Mouse (Mus musculus) G1E (cell line): ENCODE measurements around the gene Chn2. TPM values are rescaled to one million over a fixed set of nuclear protein-coding genes. Genes with fewer than 3 reads are reported as not detected.
A peak's percentile ranks its signal among the peaks of the same experiment; 100 is the strongest.

Experiments
- ATAC-seq: 2 replicates; pipeline ENCODE4 v1.8.0; 2016; ENCODE audit warnings: mild to moderate bottlenecking; ENCODE audit not compliant: insufficient number of reproducible peaks, poor library complexity, low FRiP score, severe bottlenecking; ENCODE audit errors: extremely low read depth
- DNase-seq: peaks from one replicate; pipeline ENCODE4 v3.0.0; 2012; ENCODE audit warnings: low spot score
- H3K27me3 ChIP-seq: 2 replicates; pipeline ENCODE4 v1.6.1; 2012; ENCODE audit warnings: mild to moderate bottlenecking, low read length, inconsistent platforms; ENCODE audit not compliant: insufficient read depth
- H3K36me3 ChIP-seq: replicated peaks from 2 replicates; pipeline ENCODE3; 2012; ENCODE audit warnings: mild to moderate bottlenecking, inconsistent platforms
- H3K4me1 ChIP-seq: 2 replicates; pipeline ENCODE4 v1.6.1; 2012; ENCODE audit warnings: low read depth, low read length, inconsistent platforms, mixed read lengths; ENCODE audit not compliant: insufficient read depth
- H3K4me3 ChIP-seq: 2 replicates; pipeline ENCODE4 v1.5.1; 2012; ENCODE audit warnings: low read depth, mild to moderate bottlenecking, inconsistent platforms, low read length, moderate library complexity, mixed read lengths
- H3K9me3 ChIP-seq: replicated peaks from 2 replicates; pipeline ENCODE4 v1.6.1; 2012; ENCODE audit warnings: inconsistent platforms
- CTCF ChIP-seq: IDR thresholded peaks from 2 replicates; pipeline ENCODE4 v1.5.1; 2012; ENCODE audit warnings: low read depth, low read length, inconsistent platforms, mixed read lengths
- GATA1 ChIP-seq: IDR thresholded peaks from 2 replicates; pipeline ENCODE4 v1.6.1; 2012; ENCODE audit warnings: borderline replicate concordance, low read length, inconsistent platforms, mixed read lengths
- GATA2 ChIP-seq: IDR thresholded peaks from 2 replicates; pipeline ENCODE4 v1.6.1; 2012; ENCODE audit warnings: low read depth, low read length, inconsistent platforms, borderline replicate concordance
- POLR2AphosphoS5 ChIP-seq: IDR thresholded peaks from 2 replicates; pipeline ENCODE4 v1.6.1; 2012; ENCODE audit warnings: low read depth, low read length, inconsistent platforms; ENCODE audit not compliant: insufficient replicate concordance
- TAL1 ChIP-seq: conservative IDR thresholded peaks from 2 replicates; pipeline ENCODE4 v1.6.1; 2012; ENCODE audit warnings: low read depth, low read length, inconsistent platforms, mixed read lengths
- polyA plus RNA-seq: library from polyadenylated mRNA; stranded (reverse); fragments of >175 nt; gene quantifications from 2 replicates; pipeline ENCODE4 v1.2.3, GENCODE M21; 2012
- total RNA-seq, 2 experiments: library from RNA; stranded (forward) in 1 of 2; stranded (reverse) in 1 of 2; fragments of 200-1000 nt in 1 of 2; fragments of >200 nt in 1 of 2; fragmentation: Nextera tagmentation in 1 of 2; gene quantifications; 2 replicates each; pipeline ENCODE4 v1.2.3; 2014 to 2017

Gene Chn2
- total and polyA plus RNA-seq, 3 experiments, result 0.22 TPM; not detected in 2

DNA sequence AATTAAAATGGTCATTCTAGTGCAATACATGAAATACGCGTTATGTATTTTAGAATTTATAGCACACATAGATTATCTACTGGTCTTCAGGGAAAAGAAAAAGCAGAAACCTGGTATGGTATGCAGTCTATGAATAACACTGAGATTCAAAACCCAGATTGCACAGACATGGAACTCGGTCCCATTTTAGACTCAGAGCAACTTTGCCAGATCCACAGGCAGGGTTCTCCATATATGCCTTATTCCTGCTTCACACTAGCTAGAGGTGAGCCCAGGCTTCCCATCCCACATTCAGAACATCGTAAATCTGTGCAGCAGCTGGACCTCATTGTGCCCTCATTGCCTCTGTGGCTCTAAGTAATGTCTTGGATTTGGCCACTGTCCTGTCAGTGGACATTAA lies 184.2 kb downstream of the Chn2 start:
- Histone ChIP-seq H3K27me3 (no peaks in the 10 kb centered on the region), H3K4me3 (no peak overlapping the region), H3K4me1 (no peaks in the 10 kb centered on the region), H3K9me3 (peaks cover 91% of the 10 kb centered on the region), H3K36me3 (no peaks in the 10 kb centered on the region)
- DNase-seq (no peak), ATAC-seq (no peak)
- no peak for TF ChIP-seq TAL1
- no peak for TF ChIP-seq POLR2AphosphoS5
- no peak for TF ChIP-seq GATA2
- TF ChIP-seq GATA1, result no peak
- TF ChIP-seq CTCF, result no peak

DNA sequence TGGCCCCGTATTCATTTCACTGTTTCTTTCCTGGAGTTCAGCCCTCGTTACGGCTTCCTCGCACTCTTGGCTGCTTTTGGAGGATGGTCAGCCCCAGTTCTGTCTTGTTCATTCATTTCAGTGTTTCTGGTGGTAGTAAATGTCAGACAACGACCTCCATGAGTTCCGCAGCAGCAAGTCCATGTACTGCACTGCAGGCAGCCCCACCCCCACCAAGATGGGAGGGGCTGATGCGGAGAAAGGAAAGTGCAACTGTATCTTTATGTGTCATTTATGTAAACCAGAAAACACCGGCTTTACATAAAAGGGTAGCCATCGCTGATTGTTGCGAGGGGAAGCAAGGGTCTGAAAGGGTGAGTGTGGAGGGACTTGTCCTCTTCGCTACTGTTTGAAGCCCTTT lies 185.0 kb downstream of the Chn2 start:
- DNase-seq, result no peak
- ATAC-seq, result no peak
- Histone ChIP-seq H3K9me3 (peaks cover 83% of the 10 kb centered on the region), H3K4me3 (no peak overlapping the region), H3K27me3 (no peaks in the 10 kb centered on the region), H3K4me1 (no peaks in the 10 kb centered on the region), H3K36me3 (no peaks in the 10 kb centered on the region)
- TF ChIP-seq CTCF (no peak), POLR2AphosphoS5 (no peak)

DNA sequence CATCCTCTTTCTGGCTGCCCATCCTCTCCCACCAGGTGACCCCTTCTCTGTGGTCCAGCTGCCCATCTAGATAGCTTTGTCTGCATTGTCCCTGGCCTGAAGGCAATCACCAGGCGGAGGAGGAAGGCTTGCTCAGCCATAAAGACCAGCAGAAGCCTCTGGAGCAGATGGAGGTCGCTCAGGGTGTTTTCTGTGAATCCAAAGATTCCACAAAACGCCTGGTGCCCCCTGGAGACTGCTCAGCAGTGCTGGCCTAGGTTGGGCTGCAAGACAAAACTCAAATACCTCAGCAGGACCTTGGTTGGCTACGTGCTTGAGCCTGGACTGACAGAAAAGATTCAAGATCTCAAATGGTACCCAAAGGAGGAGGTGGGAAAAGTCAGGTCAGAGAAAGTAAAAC lies 186.0 kb downstream of the Chn2 start:
- H3K4me3 ChIP-seq, result no peak overlapping the region
- no peaks in the 10 kb centered on the region for H3K27me3 ChIP-seq
- TF ChIP-seq GATA1 (no peak), CTCF (no peak), TAL1 (no peak), POLR2AphosphoS5 (no peak), GATA2 (no peak)
- H3K4me1 ChIP-seq, result no peaks in the 10 kb centered on the region
- no peak for ATAC-seq
- H3K9me3 ChIP-seq, result peaks cover 78% of the 10 kb centered on the region
- no peaks in the 10 kb centered on the region for H3K36me3 ChIP-seq
- DNase-seq, result no peak

DNA sequence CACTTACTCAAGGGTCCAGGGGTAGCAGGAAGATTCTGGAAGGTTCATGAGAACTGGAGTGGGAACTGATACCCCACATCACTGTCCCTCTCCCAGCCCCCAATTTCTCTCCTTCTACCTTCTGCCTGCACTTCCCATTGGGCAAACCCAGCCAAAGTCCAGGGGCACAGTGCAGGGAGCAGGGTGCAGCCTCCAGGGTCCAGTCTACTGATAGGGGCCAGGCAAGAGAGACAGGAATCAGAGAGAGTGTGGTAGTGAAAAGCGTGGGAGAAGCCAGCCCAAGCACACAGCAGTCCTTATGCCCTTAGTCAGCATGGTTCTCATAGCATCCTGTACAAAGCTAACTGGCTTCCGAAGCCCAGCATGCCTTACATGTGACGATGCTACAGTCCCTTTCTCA lies 187.7 kb downstream of the Chn2 start:
- no peak for ATAC-seq
- no peaks in the 10 kb centered on the region for H3K4me1 ChIP-seq
- DNase-seq, result no peak

DNA sequence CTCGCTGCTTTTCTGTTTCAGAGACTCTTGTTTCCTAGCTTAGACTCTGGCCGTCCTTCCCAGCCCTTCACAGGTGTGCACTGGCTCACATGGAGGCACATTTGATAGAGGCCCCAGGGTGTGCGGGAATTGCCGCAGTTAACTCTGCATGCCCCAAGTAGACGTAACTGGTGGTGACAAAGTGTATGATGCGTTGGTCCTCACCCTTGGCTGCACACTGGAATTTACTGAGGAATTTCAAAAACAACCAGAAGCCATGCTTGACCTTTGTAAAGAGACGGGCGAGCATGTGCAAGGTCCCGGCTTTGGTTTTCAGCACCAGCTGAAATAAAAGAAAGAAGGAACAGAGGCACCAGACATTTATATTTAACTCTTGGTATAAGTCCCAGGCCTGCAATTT lies 189.1 kb downstream of the Chn2 start:
- H3K4me1 ChIP-seq, result no peaks in the 10 kb centered on the region
- ATAC-seq (no peak), DNase-seq (no peak)
- no peaks in the 10 kb centered on the region for H3K27me3 ChIP-seq
- no peaks in the 10 kb centered on the region for H3K36me3 ChIP-seq
- no peak overlapping the region for H3K4me3 ChIP-seq
- TF ChIP-seq GATA2, result no peak
- no peak for TF ChIP-seq GATA1
- TF ChIP-seq CTCF, result no peak
- TF ChIP-seq POLR2AphosphoS5, result no peak
- no peak for TF ChIP-seq TAL1
- peaks cover 68% of the 10 kb centered on the region for H3K9me3 ChIP-seq

More for the DNA sequence above, 187.7 kb downstream of the Chn2 start:
- TF ChIP-seq GATA2 (no peak), CTCF (no peak), POLR2AphosphoS5 (no peak), TAL1 (no peak), GATA1 (no peak)
- no peaks in the 10 kb centered on the region for H3K36me3 ChIP-seq
- no peaks in the 10 kb centered on the region for H3K27me3 ChIP-seq
- H3K9me3 ChIP-seq, result peaks cover 67% of the 10 kb centered on the region
- no peak overlapping the region for H3K4me3 ChIP-seq

DNA sequence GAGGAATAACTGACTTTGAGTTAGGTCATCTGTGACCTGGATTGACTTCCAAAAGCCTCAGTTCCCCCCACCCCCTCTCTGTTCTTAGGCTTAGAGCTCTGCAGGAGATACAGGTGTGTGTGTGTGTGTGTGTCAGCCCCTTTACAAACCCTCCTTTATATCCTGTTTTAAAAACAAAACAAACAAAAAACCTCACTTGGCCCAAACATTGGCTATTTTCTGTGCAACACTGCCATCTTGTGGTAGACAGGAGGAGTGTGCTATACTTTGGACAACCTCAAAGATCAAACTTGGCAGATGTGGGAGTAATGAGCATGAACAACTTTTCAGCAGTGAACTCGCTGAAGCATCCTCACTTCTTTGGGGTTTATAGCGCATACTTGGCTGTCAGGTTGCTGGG lies 189.5 kb downstream of the Chn2 start:
- ATAC-seq (no peak), DNase-seq (no peak)
- H3K36me3 ChIP-seq, result no peaks in the 10 kb centered on the region
- TF ChIP-seq GATA2, result no peak
- 0 out of 2 replicates have a peak, but pooled peaks have one; percentile 10 for TF ChIP-seq CTCF
- no peak overlapping the region for H3K4me3 ChIP-seq
- no peaks in the 10 kb centered on the region for H3K27me3 ChIP-seq
- peaks cover 66% of the 10 kb centered on the region for H3K9me3 ChIP-seq
- no peaks in the 10 kb centered on the region for H3K4me1 ChIP-seq

DNA sequence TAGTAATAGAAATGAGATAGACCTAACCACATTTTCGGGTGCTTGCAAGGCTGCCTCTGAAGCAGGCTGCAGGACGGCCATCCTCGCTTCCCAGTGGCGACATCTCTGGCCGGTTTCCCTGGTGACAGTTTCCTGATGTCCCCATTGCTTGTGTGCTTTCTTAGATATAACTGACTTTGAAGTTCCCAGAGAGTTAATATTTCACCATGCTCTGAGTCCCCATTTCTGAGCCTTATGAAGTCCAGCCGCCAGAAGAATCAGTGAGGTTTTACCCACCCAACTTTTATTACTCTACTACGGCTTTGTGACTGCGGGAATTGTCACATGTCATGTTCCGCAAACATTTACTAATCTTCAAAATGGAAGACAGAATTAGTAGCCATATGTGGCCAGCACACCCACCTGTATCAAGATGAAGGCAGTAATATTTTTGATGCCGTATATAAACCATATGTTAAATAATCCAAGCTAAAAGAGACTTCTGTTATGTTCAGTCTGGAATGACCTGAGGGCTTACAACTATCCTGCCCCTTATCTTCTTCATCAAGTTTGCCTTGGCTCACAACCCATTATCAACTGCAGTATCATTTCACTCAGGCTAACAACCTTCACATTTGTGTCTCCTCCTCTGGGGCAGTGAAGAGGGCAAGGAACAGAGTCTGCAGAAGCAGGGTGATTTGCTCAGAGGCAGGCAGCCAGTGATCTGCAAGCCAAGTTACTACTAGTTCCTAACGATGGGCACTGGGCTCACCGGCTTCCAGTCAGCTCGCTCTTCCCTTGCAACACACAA lies 192.6 kb downstream of the Chn2 start:
- no peak overlapping the region for H3K4me3 ChIP-seq
- no peaks in the 10 kb centered on the region for H3K27me3 ChIP-seq
- H3K36me3 ChIP-seq, result no peaks in the 10 kb centered on the region
- peaks cover 50% of the 10 kb centered on the region for H3K9me3 ChIP-seq
- TF ChIP-seq GATA2, result no peak
- no peak for TF ChIP-seq POLR2AphosphoS5
- no peak for TF ChIP-seq GATA1
- TF ChIP-seq CTCF, result no peak
- no peak for TF ChIP-seq TAL1
- ATAC-seq (no peak), DNase-seq (no peak)
- no peaks in the 10 kb centered on the region for H3K4me1 ChIP-seq
